Comparison of ENCODE assay signal across 15 mouse cellular contexts in the genomic region with DNA sequence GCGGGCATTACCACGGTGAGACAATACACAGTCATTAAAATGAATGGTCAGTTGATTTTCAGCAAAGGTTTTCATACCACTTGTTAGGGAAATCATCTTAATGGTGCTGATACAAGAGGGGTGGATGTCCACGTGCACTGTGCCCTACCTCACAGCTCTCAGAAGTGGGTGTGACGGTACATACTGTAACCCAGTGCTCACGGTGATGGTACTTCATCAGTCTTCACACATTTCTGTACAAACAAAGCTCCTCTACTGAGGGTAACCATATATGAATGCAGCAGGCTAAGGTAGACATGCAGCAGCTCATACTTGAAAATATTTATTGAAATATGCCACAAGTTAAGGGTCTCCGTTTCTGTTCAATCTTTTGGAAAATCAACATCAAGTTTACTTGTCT. TPM values are rescaled to one million over a fixed set of nuclear protein-coding genes. Genes with fewer than 3 reads are reported as not detected.
"Had no signal": no experiment of that assay in that cellular context is flagged by ENCODE, and none has a peak within 500 bp of the region (broad histone marks: within the 10 kb centered on the region; RNA-seq: fewer than 3 reads in every experiment).

No protein-coding gene starts in this region.

- H3K9me3 ChIP-seq: limb, embryonic 15.5 days; liver, embryonic 12.5 days; megakaryocyte, embryonic 14.5 days; midbrain, embryonic 12.5 days; midbrain, embryonic 15.5 days; neural tube, embryonic 12.5 days; stomach, embryonic 15.5 days had no signal

- H3K4me2 ChIP-seq: limb, embryonic 15.5 days; liver, embryonic 12.5 days; lung, embryonic 14.5 days; midbrain, embryonic 12.5 days; midbrain, embryonic 15.5 days; neural tube, embryonic 12.5 days; stomach, embryonic 15.5 days had no signal

- H3K4me3 ChIP-seq: limb, embryonic 15.5 days; liver, embryonic 12.5 days; megakaryocyte, embryonic 14.5 days; midbrain, embryonic 12.5 days; midbrain, embryonic 15.5 days; neural tube, embryonic 12.5 days; stomach, embryonic 15.5 days had no signal

- H3K36me3 ChIP-seq: liver, embryonic 12.5 days; midbrain, embryonic 12.5 days; neural tube, embryonic 12.5 days; stomach, embryonic 15.5 days had no signal

- DNase-seq: lung, embryonic 14.5 days; right cerebral cortex, postnatal 14 days; thymus, adult 2 months; thymus, postnatal 25 days; thymus, postnatal 4 days had no signal

- H3K9ac ChIP-seq: limb, embryonic 15.5 days; liver, embryonic 12.5 days; liver, embryonic 14.5 days; lung, embryonic 14.5 days; midbrain, embryonic 12.5 days; midbrain, embryonic 15.5 days; neural tube, embryonic 12.5 days; stomach, embryonic 15.5 days had no signal

- ATAC-seq: liver, embryonic 12.5 days; midbrain, embryonic 15.5 days had no signal

- H3K27me3 ChIP-seq: limb, embryonic 15.5 days; midbrain, embryonic 15.5 days; stomach, embryonic 15.5 days had no signal

- H3K27ac ChIP-seq: limb, embryonic 15.5 days; liver, embryonic 12.5 days; liver, embryonic 14.5 days; macrophage; midbrain, embryonic 12.5 days; midbrain, embryonic 15.5 days; neural tube, embryonic 12.5 days; stomach, embryonic 15.5 days; stomach, postnatal 0 days had no signal

RNA-seq across cellular contexts. Expression of gene Pld6, which starts 3.9 kb away (rescaled TPM):
- polyA plus RNA-seq: macrophage had no signal
